Mouse (Mus musculus): ENCODE results near the gene Fam45a.

DNA sequence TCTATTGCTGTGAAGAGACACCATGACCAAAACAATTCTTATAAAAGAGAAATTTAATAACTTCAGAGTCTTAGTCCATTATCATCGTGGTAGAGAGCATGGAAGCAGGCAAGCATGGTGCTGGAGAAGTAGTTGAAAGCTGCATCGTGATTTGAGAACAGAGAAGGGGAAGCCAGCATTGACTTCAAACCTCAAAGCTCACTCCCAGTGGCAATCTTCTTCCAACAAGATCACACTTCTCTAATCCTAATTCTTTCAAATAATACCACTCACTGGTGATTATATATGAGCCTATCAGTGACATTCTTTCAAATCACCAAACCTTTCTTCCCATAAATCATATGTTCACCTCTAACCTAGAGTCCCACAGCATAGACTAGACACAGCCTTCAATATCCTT lies 6.5 kb upstream of the Fam45a start:
- TF ChIP-seq CTCF (IDR thresholded peaks at IDR 0.05; ENCODE audit: extremely low read depth, insufficient read depth, low read length) = no peak
- no peak for TF ChIP-seq POLR2A (IDR thresholded peaks at IDR 0.05; ENCODE audit: extremely low read depth, insufficient read depth, low read length)
